Mouse (Mus musculus) limb, embryonic 14.5 days (tissue): ENCODE data around the gene Lrrc75a. TPM values are rescaled to one million over a fixed set of nuclear protein-coding genes. Genes with fewer than 3 reads are reported as not detected.

Source experiments
- ATAC-seq: fragments of 200-750 bp; cut with Nextera tagmentation; 2 replicates; pipeline ENCODE4 v1.8.0; 2017; ENCODE audit warnings: low read depth, moderate number of reproducible peaks, moderate TSS enrichment; ENCODE audit not compliant: low FRiP score
- DNase-seq: peaks from one replicate; pipeline ENCODE4 v3.0.0-alpha.2; 2015; ENCODE audit warnings: low spot score
- H3K27ac ChIP-seq: fragments of 300-500 bp; sonication (generic); replicated peaks from 2 replicates; pipeline ENCODE4 v1.5.1; 2014; ENCODE audit warnings: low read depth, mild to moderate bottlenecking, low read length, moderate library complexity, mixed read lengths
- H3K27me3 ChIP-seq: fragments of 300-500 bp; sonication (generic); 2 replicates; pipeline ENCODE4 v1.6.1; 2014; ENCODE audit warnings: low read length, mixed read lengths; ENCODE audit not compliant: control insufficient read depth, insufficient read depth
- H3K36me3 ChIP-seq: fragments of 300-500 bp; sonication (generic); 2 replicates; pipeline ENCODE4 v1.6.1; 2014; ENCODE audit warnings: mild to moderate bottlenecking, low read length, moderate library complexity, mixed read lengths; ENCODE audit not compliant: control insufficient read depth, insufficient read depth
- H3K4me1 ChIP-seq: fragments of 300-500 bp; sonication (generic); 2 replicates; pipeline ENCODE4 v1.6.1; 2014; ENCODE audit warnings: antibody characterized with exemption, low read length, mixed read lengths; ENCODE audit not compliant: control insufficient read depth, insufficient read depth
- H3K4me2 ChIP-seq: fragments of 300-500 bp; sonication (generic); replicated peaks from 2 replicates; pipeline ENCODE4 v1.6.1; 2014; ENCODE audit warnings: low read depth, mild to moderate bottlenecking, low read length, moderate library complexity; ENCODE audit not compliant: severe bottlenecking
- H3K4me3 ChIP-seq: fragments of 300-500 bp; sonication (generic); replicated peaks from 2 replicates; pipeline ENCODE4 v1.5.1; 2014; ENCODE audit warnings: low read length
- H3K9ac ChIP-seq: fragments of 300-500 bp; sonication (generic); 2 replicates; pipeline ENCODE4 v1.6.1; 2014; ENCODE audit warnings: mild to moderate bottlenecking, low read depth, low read length, moderate library complexity; ENCODE audit not compliant: severe bottlenecking
- H3K9me3 ChIP-seq: fragments of 300-500 bp; sonication (generic); 2 replicates; pipeline ENCODE4 v1.6.1; 2016; ENCODE audit warnings: low read length; ENCODE audit not compliant: control insufficient read depth
- POLR2A ChIP-seq: fragments of 200-500 bp; IDR thresholded peaks from 2 replicates; pipeline ENCODE4 v1.8.0; 2012; ENCODE audit warnings: inconsistent platforms, mild to moderate bottlenecking, moderate library complexity, borderline replicate concordance; ENCODE audit not compliant: insufficient read depth, insufficient read length; ENCODE audit errors: extremely low read depth
- WGBS: fragments of 180-500 bp; shearing (Covaris S2); extraction: QIAGEN DNeasy Blood & Tissue Kit; methylation state at CpG from one replicate; pipeline ENCODE4 v1.1.7; 2014; 5-methylcytosine and 5-hydroxymethylcytosine counted together
- polyA plus RNA-seq, 2 experiments: library from polyadenylated mRNA; depleted of rRNA in 1 of 2; stranded (reverse) in 1 of 2; unstranded in 1 of 2; fragments of >200 nt; fragmentation: Nextera tagmentation in 1 of 2; extraction: Ambion mirVana in 1 of 2; gene quantifications; 2 replicates each; pipeline versions ENCODE4 v1.2.1 to v1.2.3; 2012 to 2014

Gene Lrrc75a
- polyA plus RNA-seq, 2 experiments = 13.7 to 19.2 TPM

GRCm38 (mm10) chr11:62644602-62645336 is 3.6 kb downstream of the Lrrc75a start:
- H3K36me3 ChIP-seq = no peaks in the 10 kb centered on the region; the same call in 1 of the 2 replicates

GRCm38 (mm10) chr11:62643681-62644363 is 4.5 kb downstream of the Lrrc75a start:
- Histone ChIP-seq H3K27ac (no peak overlapping the region), H3K4me1 (peaks cover 57% of the 10 kb centered on the region), H3K4me2 (no peak overlapping the region)

More at GRCm38 (mm10) chr11:62644602-62645336, 3.6 kb downstream of the Lrrc75a start:
- ATAC-seq (no peak), DNase-seq (no peak)
- Histone ChIP-seq H3K9ac (no peak overlapping the region), H3K27me3 (no peaks in the 10 kb centered on the region), H3K4me1 (peaks cover 60% of the 10 kb centered on the region), H3K4me3 (no peak overlapping the region), H3K9me3 (no peaks in the 10 kb centered on the region), H3K27ac (no peak overlapping the region), H3K4me2 (peak overlapping the region; percentile 90; the same call in 1 of the 2 replicates)
- TF ChIP-seq POLR2A = no peak
- 94% methylated on average over 5 of the region's 5 CpGs for whole genome bisulfite sequencing

GRCm38 (mm10) chr11:62643011-62643631 is 5.2 kb downstream of the Lrrc75a start:
- H3K27ac ChIP-seq = no peak overlapping the region
- no peak overlapping the region for H3K4me3 ChIP-seq
- 67% methylated on average over 8 of the region's 8 CpGs for WGBS
- no peaks in the 10 kb centered on the region for H3K27me3 ChIP-seq
- no peak for ATAC-seq
- no peaks in the 10 kb centered on the region for H3K9me3 ChIP-seq
- H3K4me1 ChIP-seq = peaks cover 63% of the 10 kb centered on the region
- no peak for TF ChIP-seq POLR2A
- H3K9ac ChIP-seq = no peak overlapping the region
- DNase-seq = no peak
- H3K36me3 ChIP-seq = no peaks in the 10 kb centered on the region; the same call in 1 of the 2 replicates
- H3K4me2 ChIP-seq = no peak overlapping the region

More at GRCm38 (mm10) chr11:62643681-62644363, 4.5 kb downstream of the Lrrc75a start:
- Histone ChIP-seq H3K27me3 (no peaks in the 10 kb centered on the region), H3K4me3 (no peak overlapping the region), H3K9ac (no peak overlapping the region), H3K9me3 (no peaks in the 10 kb centered on the region), H3K36me3 (no peaks in the 10 kb centered on the region; the same call in 1 of the 2 replicates)
- DNase-seq = no peak
- ATAC-seq = no peak
- 83% methylated on average over 10 of the region's 10 CpGs for WGBS
- no peak for TF ChIP-seq POLR2A

GRCm38 (mm10) chr11:62642023-62642844 is 6.1 kb downstream of the Lrrc75a start:
- no peaks in the 10 kb centered on the region for H3K9me3 ChIP-seq
- H3K9ac ChIP-seq = no peak overlapping the region
- H3K4me1 ChIP-seq = peaks cover 59% of the 10 kb centered on the region
- WGBS = 48% methylated on average over 11 of the region's 11 CpGs
- no peak for TF ChIP-seq POLR2A
- no peaks in the 10 kb centered on the region for H3K27me3 ChIP-seq
- ATAC-seq (no peak), DNase-seq (no peak)
- H3K27ac ChIP-seq = no peak overlapping the region
- no peak overlapping the region for H3K4me3 ChIP-seq
- H3K36me3 ChIP-seq = no peaks in the 10 kb centered on the region; the same call in 1 of the 2 replicates
- no peak overlapping the region for H3K4me2 ChIP-seq
